26 mouse cellular contexts compared by ENCODE assay signal in genomic region chr16:30395136-30395535, GRCm38 (mm10). TPM values are rescaled to one million over a fixed set of nuclear protein-coding genes. Genes with fewer than 3 reads are reported as not detected.
DNase-seq lines count a peak whose midpoint lies in the region; ATAC-seq and TF ChIP-seq lines count a peak whose summit lies in the region.
"Had no signal": no experiment of that assay in that cellular context is flagged by ENCODE, and none has a peak within 500 bp of the region (broad histone marks: within the 10 kb centered on the region; RNA-seq: fewer than 3 reads in every experiment).

No protein-coding gene starts in this region.

- TF ChIP-seq EP300 in CH12.LX (IDR thresholded peaks at IDR 0.05; ENCODE audit: low read length), result peak; percentile 49

- TF ChIP-seq POLR2A in CH12.LX (IDR thresholded peaks at IDR 0.05; ENCODE audit: low read depth, low read length), result no peak

- dilution Hi-C loops in CH12.LX (cut with MboI; ENCODE audit: extremely low pct_ligation_motif_present, extremely low pct_unique_long_range_greater_than_20kb, low sequenced_read_pairs), result no loop called here

- WGBS in forebrain, embryonic 10.5 days, result 85% methylated on average over 2 of the region's 2 CpGs

- in situ Hi-C loops in CH12.LX (cut with MboI; ENCODE audit: low pct_ligation_motif_present, low pct_unique_long_range_greater_than_20kb, low sequenced_read_pairs), result loop anchor here (25.0 kb wide), 1 partner anchor 667 kb away; no protein-coding TSS in a partner anchor

- H3K27ac ChIP-seq in CH12.LX (ENCODE audit: insufficient read depth, low read depth), result no peak overlapping the region
- H3K27ac ChIP-seq in brown adipose tissue, adult 24 weeks (replicated peaks; ENCODE audit: low read depth, low read length), result 0 out of 2 replicates have a peak overlapping the region, but pooled peaks have one; percentile 2
- H3K27ac ChIP-seq in forebrain, embryonic 10.5 days, result no peak overlapping the region
- H3K27ac ChIP-seq: embryonic facial prominence, embryonic 15.5 days; forebrain, embryonic 15.5 days; hindbrain, embryonic 13.5 days; kidney, postnatal 0 days; limb, embryonic 12.5 days; liver, embryonic 13.5 days; midbrain, embryonic 13.5 days had no signal

- no peaks in the 10 kb centered on the region for H3K36me3 ChIP-seq in CH12.LX (replicated peaks in 1 of 2; ENCODE audit: control insufficient read depth in 1 of 2, insufficient read depth in 1 of 2, low read length in 1 of 2)
- no peaks in the 10 kb centered on the region for H3K36me3 ChIP-seq in forebrain, embryonic 10.5 days (replicated peaks)
- H3K36me3 ChIP-seq: embryonic facial prominence, embryonic 15.5 days; forebrain, embryonic 15.5 days; hindbrain, embryonic 13.5 days; limb, embryonic 12.5 days; liver, embryonic 13.5 days; midbrain, embryonic 13.5 days had no signal

- no peak overlapping the region for H3K4me2 ChIP-seq in CH12.LX (ENCODE audit: insufficient read depth, low read depth, poor library complexity, severe bottlenecking)
- H3K4me2 ChIP-seq: embryonic facial prominence, embryonic 15.5 days; forebrain, embryonic 15.5 days; hindbrain, embryonic 13.5 days; limb, embryonic 12.5 days; liver, embryonic 13.5 days; lung, embryonic 14.5 days; midbrain, embryonic 13.5 days had no signal

- peak; percentile 41 for DNase-seq in layer of hippocampus, adult 9-11 months
- DNase-seq in layer of hippocampus, postnatal 14 days (ENCODE audit: low spot score in 2 of 2), result no peak
- DNase-seq in CH12.LX (ENCODE audit: extremely low read depth), result peak; percentile 33
- no peak for DNase-seq in ovary, postnatal 36 days (ENCODE audit: low spot score)
- DNase-seq in forebrain, embryonic 10.5 days (ENCODE audit: extremely low spot score, low spot score), result no peak
- DNase-seq: adrenal gland, adult 2 months; cerebellum, adult 8-10 months; cerebellum, postnatal 36 days; gastrocnemius, postnatal 10 days; kidney, adult 11 months; layer of hippocampus, postnatal 36 days; liver, embryonic 13.5 days; lung, embryonic 14.5 days; right cerebral cortex, postnatal 25 days; thymus, adult 18-20 months; thymus, postnatal 36 days had no signal

- H3K9me3 ChIP-seq in CH12.LX (replicated peaks; ENCODE audit: low read length), result no peaks in the 10 kb centered on the region
- peaks cover 7% of the 10 kb centered on the region; the same call in 1 of the 2 replicates for H3K9me3 ChIP-seq in forebrain, embryonic 10.5 days
- H3K9me3 ChIP-seq: embryonic facial prominence, embryonic 15.5 days; liver, embryonic 13.5 days had no signal

- no peak for TF ChIP-seq CTCF in CH12.LX (conservative IDR thresholded peaks at IDR 0.05 in 1 of 2, IDR thresholded peaks at IDR 0.05 in 1 of 2; ENCODE audit: low read depth in 2 of 2, low read length in 2 of 2)

- no peak for TF ChIP-seq RAD21 in CH12.LX (IDR thresholded peaks at IDR 0.05; ENCODE audit: low read depth, low read length)

- peak; percentile 75; the same call in 1 of the 2 replicates for ATAC-seq in monocyte, adult 5-6 weeks (replicated peaks; ENCODE audit: insufficient number of reproducible peaks, low FRiP score, low TSS enrichment, poor library complexity, severe bottlenecking)
- ATAC-seq: CD4-positive, CD25-positive, alpha-beta regulatory T cell, adult 4 months; forebrain, embryonic 15.5 days; midbrain, embryonic 13.5 days; Patski had no signal

- H3K4me3 ChIP-seq in CH12.LX (replicated peaks in 1 of 3; ENCODE audit: low read depth in 2 of 3, low read length in 2 of 3, poor library complexity in 1 of 3), result no peak overlapping the region
- H3K4me3 ChIP-seq in brown adipose tissue, adult 24 weeks (ENCODE audit: insufficient read depth, low read depth, low read length), result no peak overlapping the region
- H3K4me3 ChIP-seq in forebrain, embryonic 10.5 days, result no peak overlapping the region
- H3K4me3 ChIP-seq: embryonic facial prominence, embryonic 15.5 days; forebrain, embryonic 15.5 days; hindbrain, embryonic 13.5 days; limb, embryonic 12.5 days; liver, embryonic 13.5 days; midbrain, embryonic 13.5 days had no signal

- H3K9ac ChIP-seq in CH12.LX (ENCODE audit: insufficient read depth, low read depth), result no peak overlapping the region
- H3K9ac ChIP-seq: embryonic facial prominence, embryonic 15.5 days; forebrain, embryonic 15.5 days; hindbrain, embryonic 13.5 days; limb, embryonic 12.5 days; liver, embryonic 13.5 days; lung, embryonic 14.5 days; midbrain, embryonic 13.5 days had no signal

- peaks cover 13 to 23% of the 10 kb centered on the region in 2 experiments for H3K4me1 ChIP-seq in CH12.LX (ENCODE audit: control insufficient read depth in 1 of 2, insufficient read depth in 2 of 2)
- H3K4me1 ChIP-seq in brown adipose tissue, adult 24 weeks (ENCODE audit: control insufficient read depth, insufficient read depth, insufficient read length, low read length), result peaks cover 18% of the 10 kb centered on the region
- peaks cover 10% of the 10 kb centered on the region for H3K4me1 ChIP-seq in forebrain, embryonic 10.5 days
- H3K4me1 ChIP-seq: hindbrain, embryonic 13.5 days; midbrain, embryonic 13.5 days had no signal

- H3K79me2 ChIP-seq in CH12.LX (replicated peaks; ENCODE audit: control insufficient read depth, extremely low read depth, insufficient read depth, poor library complexity, severe bottlenecking), result no peaks in the 10 kb centered on the region

- no peaks in the 10 kb centered on the region for H3K27me3 ChIP-seq in CH12.LX (replicated peaks)
- H3K27me3 ChIP-seq in forebrain, embryonic 10.5 days (ENCODE audit: poor library complexity, severe bottlenecking), result peaks cover 5% of the 10 kb centered on the region
- H3K27me3 ChIP-seq: embryonic facial prominence, embryonic 15.5 days; forebrain, embryonic 15.5 days; hindbrain, embryonic 13.5 days; limb, embryonic 12.5 days; liver, embryonic 13.5 days; Patski had no signal

TF ChIP-seq in CH12.LX, 34 proteins besides CTCF, POLR2A, EP300 and RAD21:
- no peak for TF ChIP-seq MAZ (IDR thresholded peaks at IDR 0.05; ENCODE audit: low read depth, low read length)
- TF ChIP-seq SIN3A (IDR thresholded peaks at IDR 0.05; ENCODE audit: low read length), result no peak
- no peak for TF ChIP-seq SMC3 (IDR thresholded peaks at IDR 0.05; ENCODE audit: low read depth, low read length)
- no peak for TF ChIP-seq JUND (conservative IDR thresholded peaks at IDR 0.05; ENCODE audit: low read depth, low read length)
- TF ChIP-seq GABPA (IDR thresholded peaks at IDR 0.05; ENCODE audit: insufficient replicate concordance, low read depth, low read length), result no peak
- no peak for TF ChIP-seq MEF2A (IDR thresholded peaks at IDR 0.05; ENCODE audit: borderline replicate concordance, low read depth, low read length)
- no peak for TF ChIP-seq MAFK (IDR thresholded peaks at IDR 0.05; ENCODE audit: insufficient replicate concordance, low read length)
- peak; percentile 55 for TF ChIP-seq IRF4 (IDR thresholded peaks at IDR 0.05; ENCODE audit: low read depth, low read length)
- TF ChIP-seq ZC3H11A (IDR thresholded peaks at IDR 0.05; ENCODE audit: low read depth, low read length), result no peak
- peak; percentile 51; the same call in 1 of the 2 replicates for TF ChIP-seq USF2 (conservative IDR thresholded peaks at IDR 0.05; ENCODE audit: low read depth, low read length)
- TF ChIP-seq USF1 (IDR thresholded peaks at IDR 0.05; ENCODE audit: low read depth, low read length), result peak; percentile 42

RNA-seq across cellular contexts. Expression of gene Atp13a3, which starts 10.6 kb away (rescaled TPM):
- total RNA-seq in layer of hippocampus, postnatal 14 days (2021), result 10 to 100 TPM; 65.0 to 70.9 TPM
- total RNA-seq in CH12.LX (2012; rRNA removed), result 49.9 and 59.9 TPM in 2 replicates
- 46.7 and 46.9 TPM in 2 replicates for total RNA-seq in CH12.LX (2014; rRNA removed)
- polyA plus RNA-seq in CH12.LX (2012; ENCODE audit: insufficient read length, low read depth), result 59.1 and 73.0 TPM in 2 replicates
- 21.9 and 31.4 TPM in 2 replicates for polyA plus RNA-seq in brown adipose tissue, adult 24 weeks (2012; ENCODE audit: insufficient read depth, insufficient read length, missing spikeins)
- 54.6 to 83.2 TPM (median 70.1 TPM) in 3 replicates for total RNA-seq in monocyte, adult 5-6 weeks (2017)
- 9.9 and 10.5 TPM in 2 replicates for polyA plus RNA-seq in forebrain, embryonic 10.5 days (2016; fragmentation: Nextera tagmentation; extraction: Ambion mirVana)

Comparison
In these comparisons a context has a peak if more than half of its experiments do, and no peak if none do; other contexts are left out.
1. DNase-seq: peak in layer of hippocampus, adult 9-11 months (single experiment) and CH12.LX (single experiment); none in layer of hippocampus, postnatal 14 days (0 of 2), ovary, postnatal 36 days (single experiment) and forebrain, embryonic 10.5 days (single experiment).